Mouse (Mus musculus): ENCODE data around the gene Skida1. TPM values are rescaled to one million over a fixed set of nuclear protein-coding genes. Genes with fewer than 3 reads are reported as not detected.

The Skida1 gene
- polyA plus RNA-seq, 2 experiments from 2014 or later, result 0.25 to 0.48 TPM

- no peak for ATAC-seq
These were observed 6.4 kb upstream of the Skida1 start, which contains the start of gene Mllt10 for GRCm38 (mm10) chr2:18055016-18055928. Gene Mllt10, plus strand, starts transcription at chr2:18055237.

GRCm38 (mm10) chr2:18053951-18054530, 5.2 kb upstream of the Skida1 start:
- ATAC-seq, result no peak

GRCm38 (mm10) chr2:18053243-18053950, 4.5 kb upstream of the Skida1 start:
- ATAC-seq, result no peak

- ATAC-seq, result no peak
These were observed 3.7 kb upstream of the Skida1 start for GRCm38 (mm10) chr2:18052581-18052980.

- no peak for ATAC-seq
These were observed 3.0 kb upstream of the Skida1 start for GRCm38 (mm10) chr2:18051831-18052170.

GRCm38 (mm10) chr2:18051026-18051830, 2.4 kb upstream of the Skida1 start:
- ATAC-seq, result no peak

- peak; percentile 19 for ATAC-seq
These were observed 1.7 kb upstream of the Skida1 start for GRCm38 (mm10) chr2:18050541-18050985.

- no peak for ATAC-seq
These were observed 1.2 kb upstream of the Skida1 start for GRCm38 (mm10) chr2:18050018-18050417.

- no peak for ATAC-seq
These were observed 499 bp upstream of the Skida1 start for GRCm38 (mm10) chr2:18049279-18049821.

GRCm38 (mm10) chr2:18047646-18048452, 1.0 kb downstream of the Skida1 start:
- ATAC-seq, result peak; percentile 66

- ATAC-seq, result peak; percentile 41
These were observed 1.8 kb downstream of the Skida1 start for GRCm38 (mm10) chr2:18046758-18047645.

- ATAC-seq, result no peak
These were observed 2.7 kb downstream of the Skida1 start for GRCm38 (mm10) chr2:18046186-18046585.

- no peak for ATAC-seq
These were observed 3.1 kb downstream of the Skida1 start for GRCm38 (mm10) chr2:18045781-18046181.

GRCm38 (mm10) chr2:18045143-18045780, 3.6 kb downstream of the Skida1 start:
- no peak for ATAC-seq

- no peak for ATAC-seq
These were observed 7.5 kb downstream of the Skida1 start for GRCm38 (mm10) chr2:18041199-18041885.

GRCm38 (mm10) chr2:18040347-18041160, 8.3 kb downstream of the Skida1 start:
- ATAC-seq, result no peak

GRCm38 (mm10) chr2:18039566-18040290, 9.1 kb downstream of the Skida1 start:
- no peak for ATAC-seq

Measured in activated CD4-positive, CD25-positive, alpha-beta regulatory T cell, adult 4 months (primary cell).